Mouse (Mus musculus) cerebellum, adult 9-10 months (tissue): ENCODE results near the gene Ifna11.

Experiments
- DNase-seq: peaks from one replicate; pipeline ENCODE4 v3.0.0; 2022

Ifna11 gene

GRCm38 (mm10) chr4:88841438-88841911 lies 21.7 kb downstream of the Ifna11 start, which contains the start of gene Ifna4:
Gene Ifna4 (plus strand): TSS chr4:88841861.
- no peak for DNase-seq

- no peak for DNase-seq
These were observed 25.6 kb downstream of the Ifna11 start for GRCm38 (mm10) chr4:88845334-88845733.

- no peak for DNase-seq
These were observed 29.9 kb downstream of the Ifna11 start, which contains the start of gene Ifna1 for GRCm38 (mm10) chr4:88849698-88850097. Gene Ifna1 (plus strand): TSS chr4:88850087.

GRCm38 (mm10) chr4:88851026-88851763 lies 31.4 kb downstream of the Ifna11 start:
- DNase-seq, result no peak

GRCm38 (mm10) chr4:88859214-88859613 lies 39.5 kb downstream of the Ifna11 start:
- no peak for DNase-seq

- DNase-seq, result no peak
These were observed 43.5 kb downstream of the Ifna11 start for GRCm38 (mm10) chr4:88863309-88863708.

- DNase-seq, result no peak
These were observed 44.8 kb downstream of the Ifna11 start for GRCm38 (mm10) chr4:88864599-88864998.

- DNase-seq, result no peak
These were observed 45.3 kb downstream of the Ifna11 start for GRCm38 (mm10) chr4:88865011-88865569.

- DNase-seq, result peak; percentile 61
These were observed 47.7 kb downstream of the Ifna11 start for GRCm38 (mm10) chr4:88867366-88867925.

GRCm38 (mm10) chr4:88867926-88868911 lies 48.5 kb downstream of the Ifna11 start:
- no peak for DNase-seq
